Mouse (Mus musculus) heart, postnatal 0 days (tissue): ENCODE results near the gene Wbp1l.

ENCODE experiments used
- CTCF ChIP-seq: IDR thresholded peaks from 2 replicates; pipeline ENCODE4 v1.5.1; 2016; ENCODE audit warnings: antibody characterized with exemption, control low read depth, low read depth
- EP300 ChIP-seq: IDR thresholded peaks from 2 replicates; pipeline ENCODE4 v1.6.1; 2016; ENCODE audit warnings: antibody characterized with exemption, low read depth

DNA sequence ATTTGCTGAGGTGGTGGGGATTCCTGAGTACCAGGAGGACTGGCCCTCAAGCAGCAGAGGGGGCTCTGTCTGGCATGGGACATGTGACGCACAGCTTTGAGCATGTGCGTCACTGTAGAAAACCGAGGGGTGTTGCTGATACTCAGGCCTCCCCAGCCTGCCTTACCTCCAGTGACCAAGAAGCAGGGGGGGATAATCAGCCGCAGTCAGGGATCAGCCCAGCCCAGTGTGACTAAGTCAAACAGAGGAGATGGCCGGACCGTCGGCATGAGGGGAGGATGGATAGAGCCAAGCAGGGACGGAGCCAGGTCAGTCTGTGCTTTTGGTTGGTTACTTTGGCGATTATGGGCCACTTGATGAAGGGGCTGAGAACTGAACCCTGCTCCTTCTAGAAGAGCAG, 32.8 kb downstream of the Wbp1l start:
- TF ChIP-seq CTCF (no peak), EP300 (no peak)
